Mouse (Mus musculus) CH12.LX (cell line): ENCODE results near the gene Ect2l.

Experiments used
- CHD2 ChIP-seq: IDR thresholded peaks from 2 replicates; pipeline ENCODE4 v1.6.1; 2011; ENCODE audit warnings: low read length, improper control_type of control experiment
- CTCF ChIP-seq, 2 experiments: IDR thresholded peaks in 1 of 2; conservative IDR thresholded peaks in 1 of 2; 2 replicates each; pipeline ENCODE4 v1.5.1; 2011 to 2012; ENCODE audit warnings: low read depth in 2 of 2, low read length in 2 of 2, improper control_type of control experiment in 1 of 2, inconsistent platforms in 1 of 2, mild to moderate bottlenecking in 1 of 2, moderate library complexity in 1 of 2
- E2F4 ChIP-seq: IDR thresholded peaks from 2 replicates; pipeline ENCODE4 v1.6.1; 2011; ENCODE audit warnings: low read depth, low read length, improper control_type of control experiment; ENCODE audit not compliant: insufficient replicate concordance
- EP300 ChIP-seq: IDR thresholded peaks from 2 replicates; pipeline ENCODE4 v1.6.1; 2011; ENCODE audit warnings: low read length, improper control_type of control experiment
- HCFC1 ChIP-seq: IDR thresholded peaks from 2 replicates; pipeline ENCODE4 v1.6.1; 2012; ENCODE audit warnings: low read depth, mild to moderate bottlenecking, inconsistent platforms, low read length, improper control_type of control experiment
- JUN ChIP-seq: IDR thresholded peaks from 2 replicates; pipeline ENCODE4 v1.6.1; 2011; ENCODE audit warnings: low read depth, mild to moderate bottlenecking, low read length, improper control_type of control experiment, moderate library complexity; ENCODE audit not compliant: insufficient read depth
- JUND ChIP-seq: conservative IDR thresholded peaks from 2 replicates; pipeline ENCODE4 v1.6.1; 2011; ENCODE audit warnings: low read depth, low read length, improper control_type of control experiment
- MAX ChIP-seq: IDR thresholded peaks from 2 replicates; pipeline ENCODE4 v1.6.1; 2011; ENCODE audit warnings: low read length, improper control_type of control experiment
- POLR2A ChIP-seq: IDR thresholded peaks from 2 replicates; pipeline ENCODE4 v1.6.1; 2011; ENCODE audit warnings: low read depth, mild to moderate bottlenecking, improper control_type of control experiment, low read length
- TCF12 ChIP-seq: IDR thresholded peaks from 2 replicates; pipeline ENCODE4 v1.6.1; 2014; ENCODE audit warnings: low read depth, mild to moderate bottlenecking, inconsistent platforms, low read length, improper control_type of control experiment
- UBTF ChIP-seq: IDR thresholded peaks from 2 replicates; pipeline ENCODE4 v1.6.1; 2012; ENCODE audit warnings: low read depth, mild to moderate bottlenecking, inconsistent platforms, low read length, improper control_type of control experiment, moderate library complexity

DNA sequence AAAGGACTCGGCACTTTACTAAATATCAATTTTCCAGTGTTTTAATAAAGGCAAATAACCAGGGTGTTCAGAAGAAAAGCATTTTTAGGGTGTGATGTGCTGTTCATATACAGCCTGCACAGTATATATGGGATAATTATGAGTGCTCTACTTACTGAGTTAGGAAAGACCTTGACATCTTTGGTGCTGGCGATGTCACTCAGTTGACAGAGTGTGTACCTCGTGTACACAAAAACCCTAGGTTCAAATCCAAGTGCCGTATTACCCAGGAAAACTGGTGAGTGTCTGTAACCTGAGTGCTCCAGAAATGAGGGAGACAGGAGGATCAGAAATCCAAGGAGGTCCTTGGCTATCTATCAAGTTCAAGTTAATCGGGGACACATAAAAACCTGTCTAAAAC, 71.1 kb downstream of the Ect2l start:
- no peak for TF ChIP-seq POLR2A
- no peak for TF ChIP-seq EP300
- no peak for TF ChIP-seq JUND
- TF ChIP-seq CTCF (conservative IDR thresholded peaks at IDR 0.05 in 1 of 2, IDR thresholded peaks at IDR 0.05 in 1 of 2; ENCODE audit: low read depth in 2 of 2, low read length in 2 of 2), result no peak
- no peak for TF ChIP-seq E2F4
- TF ChIP-seq TCF12, result no peak
- no peak for TF ChIP-seq CHD2
- no peak for TF ChIP-seq UBTF
- TF ChIP-seq HCFC1, result no peak
- no peak for TF ChIP-seq JUN
- no peak for TF ChIP-seq MAX
